Mouse (Mus musculus): ENCODE measurements at regions not wholly inside any gene's neighbourhood (a gene's known extent, or its start where the extent isn't known, plus 50 kb on each side); places are given as distances from the start of the nearest gene placed in this dataset.
"Not testable (repeated sequence)": the region's sequence is repeated elsewhere in the genome, so short reads cannot be mapped to it uniquely, and the experiment has no call there.

GRCm38 (mm10) chr16:73230599-73230998 is 922.5 kb downstream of the Robo1 start:
- no peaks in the 10 kb centered on the region for H3K36me3 ChIP-seq
- ATAC-seq (ENCODE audit: low FRiP score), result no peak

GRCm38 (mm10) chr16:73217555-73217954 is 909.4 kb downstream of the Robo1 start:
- Histone ChIP-seq H3K4me2 (no peak overlapping the region), H3K9ac (no peak overlapping the region), H3K27ac (0 out of 2 replicates have a peak overlapping the region, but pooled peaks have one; percentile 30), H3K4me3 (no peak overlapping the region), H3K9me3 (no peaks in the 10 kb centered on the region), H3K4me1 (replicated peaks) (0 out of 2 replicates have a peak, but pooled peaks cover 3% of the 10 kb centered on the region), H3K36me3 (no peaks in the 10 kb centered on the region), H3K27me3 (no peaks in the 10 kb centered on the region)
- 66% methylated on average over 4 of the region's 4 CpGs for WGBS
- peak; percentile 36; the same call in 1 of the 2 replicates for ATAC-seq (ENCODE audit: low FRiP score)

More at GRCm38 (mm10) chr16:73230599-73230998, 922.5 kb downstream of the Robo1 start:
- Histone ChIP-seq H3K4me3 (no peak overlapping the region), H3K4me1 (replicated peaks) (no peaks in the 10 kb centered on the region), H3K4me2 (no peak overlapping the region), H3K27ac (no peak overlapping the region), H3K9ac (no peak overlapping the region), H3K27me3 (0 out of 2 replicates have a peak, but pooled peaks cover 2% of the 10 kb centered on the region), H3K9me3 (no peaks in the 10 kb centered on the region)
- 42% methylated on average over 2 of the region's 2 CpGs for WGBS

- H3K4me2 ChIP-seq, result no peak overlapping the region
- H3K9me3 ChIP-seq, result no peaks in the 10 kb centered on the region
- ATAC-seq (ENCODE audit: low FRiP score), result no peak
- H3K4me3 ChIP-seq, result no peak overlapping the region
- no peaks in the 10 kb centered on the region for H3K27me3 ChIP-seq
- H3K4me1 ChIP-seq (replicated peaks), result no peaks in the 10 kb centered on the region
- no peaks in the 10 kb centered on the region for H3K36me3 ChIP-seq
- WGBS, result 87% methylated on average over 11 of the region's 11 CpGs
- no peak overlapping the region for H3K9ac ChIP-seq
- no peak overlapping the region for H3K27ac ChIP-seq
Observed at GRCm38 (mm10) chr16:73203542-73203941, 895.4 kb downstream of the Robo1 start.

- Histone ChIP-seq H3K9ac (no peak overlapping the region), H3K9me3 (no peaks in the 10 kb centered on the region), H3K36me3 (no peaks in the 10 kb centered on the region), H3K27me3 (no peaks in the 10 kb centered on the region), H3K4me1 (replicated peaks) (0 out of 2 replicates have a peak, but pooled peaks cover 3% of the 10 kb centered on the region), H3K4me2 (no peak overlapping the region), H3K27ac (0 out of 2 replicates have a peak overlapping the region, but pooled peaks have one; percentile 35), H3K4me3 (no peak overlapping the region)
- ATAC-seq (ENCODE audit: low FRiP score), result no peak
- 46% methylated on average over 3 of the region's 3 CpGs for WGBS
Observed at GRCm38 (mm10) chr16:73200991-73201390, 892.9 kb downstream of the Robo1 start.

GRCm38 (mm10) chr16:73182776-73183175 is 874.7 kb downstream of the Robo1 start:
- no peaks in the 10 kb centered on the region for H3K27me3 ChIP-seq
- no peaks in the 10 kb centered on the region for H3K4me1 ChIP-seq (replicated peaks)
- no peak for ATAC-seq (ENCODE audit: low FRiP score)
- H3K9me3 ChIP-seq, result no peaks in the 10 kb centered on the region
- H3K36me3 ChIP-seq, result no peaks in the 10 kb centered on the region
- no peak overlapping the region for H3K4me3 ChIP-seq
- no peak overlapping the region for H3K9ac ChIP-seq
- H3K27ac ChIP-seq, result no peak overlapping the region
- WGBS, result 61% methylated on average over 5 of the region's 5 CpGs
- H3K4me2 ChIP-seq, result no peak overlapping the region

- ATAC-seq (ENCODE audit: low FRiP score), result no peak
- Histone ChIP-seq H3K27me3 (no peaks in the 10 kb centered on the region), H3K9me3 (no peaks in the 10 kb centered on the region), H3K4me2 (no peak overlapping the region), H3K27ac (0 out of 2 replicates have a peak overlapping the region, but pooled peaks have one; percentile 5), H3K36me3 (no peaks in the 10 kb centered on the region), H3K4me1 (replicated peaks) (no peaks in the 10 kb centered on the region), H3K4me3 (no peak overlapping the region), H3K9ac (no peak overlapping the region)
- 71% methylated on average over 7 of the region's 7 CpGs for WGBS
Observed at GRCm38 (mm10) chr16:73182258-73182657, 874.2 kb downstream of the Robo1 start.

- Histone ChIP-seq H3K4me2 (no peak overlapping the region), H3K9ac (no peak overlapping the region), H3K27ac (no peak overlapping the region), H3K36me3 (no peaks in the 10 kb centered on the region), H3K4me3 (no peak overlapping the region), H3K9me3 (no peaks in the 10 kb centered on the region), H3K27me3 (no peaks in the 10 kb centered on the region), H3K4me1 (replicated peaks) (no peaks in the 10 kb centered on the region)
- 47% methylated on average over 2 of the region's 2 CpGs for WGBS
- ATAC-seq (ENCODE audit: low FRiP score), result no peak
Observed at GRCm38 (mm10) chr16:73155447-73155846, 847.3 kb downstream of the Robo1 start.

- WGBS, result 95% methylated on average over 1 of the region's 1 CpGs
- H3K9ac ChIP-seq; H3K9me3 ChIP-seq; H3K4me1 ChIP-seq (replicated peaks); ATAC-seq (ENCODE audit: low FRiP score); H3K27ac ChIP-seq; H3K27me3 ChIP-seq; H3K4me3 ChIP-seq; H3K4me2 ChIP-seq; H3K36me3 ChIP-seq: not testable (repeated sequence)
Observed at GRCm38 (mm10) chr16:73127927-73128326, 819.8 kb downstream of the Robo1 start.

- Histone ChIP-seq H3K9ac (no peak overlapping the region), H3K9me3 (no peaks in the 10 kb centered on the region), H3K36me3 (no peaks in the 10 kb centered on the region), H3K4me3 (no peak overlapping the region), H3K4me1 (replicated peaks) (no peaks in the 10 kb centered on the region), H3K27me3 (0 out of 2 replicates have a peak, but pooled peaks cover 6% of the 10 kb centered on the region), H3K27ac (no peak overlapping the region), H3K4me2 (no peak overlapping the region)
- ATAC-seq (ENCODE audit: low FRiP score), result no peak
Observed at GRCm38 (mm10) chr16:73120568-73120967, 812.5 kb downstream of the Robo1 start.

GRCm38 (mm10) chr16:73117338-73117737 is 809.2 kb downstream of the Robo1 start:
- 14% methylated on average over 2 of the region's 2 CpGs for WGBS
- H3K27ac ChIP-seq, result no peak overlapping the region
- H3K27me3 ChIP-seq, result 0 out of 2 replicates have a peak, but pooled peaks cover 6% of the 10 kb centered on the region
- ATAC-seq (ENCODE audit: low FRiP score), result no peak
- no peak overlapping the region for H3K4me3 ChIP-seq
- H3K36me3 ChIP-seq, result no peaks in the 10 kb centered on the region
- H3K9me3 ChIP-seq, result no peaks in the 10 kb centered on the region
- H3K4me1 ChIP-seq (replicated peaks), result no peaks in the 10 kb centered on the region
- no peak overlapping the region for H3K4me2 ChIP-seq
- no peak overlapping the region for H3K9ac ChIP-seq

- no peaks in the 10 kb centered on the region for H3K27me3 ChIP-seq
- H3K4me3 ChIP-seq, result no peak overlapping the region
- peaks cover 25% of the 10 kb centered on the region for H3K4me1 ChIP-seq (replicated peaks)
- ATAC-seq (ENCODE audit: low FRiP score), result peak; percentile 89
- H3K27ac ChIP-seq, result no peak overlapping the region
- no peaks in the 10 kb centered on the region for H3K36me3 ChIP-seq
- WGBS, result 34% methylated on average over 7 of the region's 7 CpGs
- H3K4me2 ChIP-seq, result peak overlapping the region; percentile 11; the same call in 1 of the 2 replicates
- no peaks in the 10 kb centered on the region for H3K9me3 ChIP-seq
- no peak overlapping the region for H3K9ac ChIP-seq
Observed at GRCm38 (mm10) chr16:73108021-73108452, 799.9 kb downstream of the Robo1 start.

GRCm38 (mm10) chr16:73107608-73108007 is 799.5 kb downstream of the Robo1 start:
- 67% methylated on average over 9 of the region's 9 CpGs for WGBS
- H3K4me2 ChIP-seq, result peak overlapping the region; percentile 11; the same call in 1 of the 2 replicates

GRCm38 (mm10) chr16:73105496-73105895 is 797.4 kb downstream of the Robo1 start:
- Histone ChIP-seq H3K36me3 (no peaks in the 10 kb centered on the region), H3K9me3 (no peaks in the 10 kb centered on the region), H3K9ac (0 out of 2 replicates have a peak overlapping the region, but pooled peaks have one; percentile 1), H3K27ac (peak overlapping the region; percentile 40), H3K27me3 (no peaks in the 10 kb centered on the region), H3K4me1 (replicated peaks) (peaks cover 25% of the 10 kb centered on the region), H3K4me3 (no peak overlapping the region), H3K4me2 (no peak overlapping the region)
- 30% methylated on average over 10 of the region's 10 CpGs for WGBS
- peak; percentile 77 for ATAC-seq (ENCODE audit: low FRiP score)

More at GRCm38 (mm10) chr16:73107608-73108007, 799.5 kb downstream of the Robo1 start:
- Histone ChIP-seq H3K27me3 (no peaks in the 10 kb centered on the region), H3K9me3 (no peaks in the 10 kb centered on the region), H3K4me3 (no peak overlapping the region), H3K27ac (no peak overlapping the region), H3K9ac (no peak overlapping the region), H3K36me3 (no peaks in the 10 kb centered on the region), H3K4me1 (replicated peaks) (peaks cover 25% of the 10 kb centered on the region)
- peak; percentile 43; the same call in 1 of the 2 replicates for ATAC-seq (ENCODE audit: low FRiP score)

Measured in hindbrain, embryonic 13.5 days (tissue).